Mouse (Mus musculus) C2C12 (cell line): ENCODE data around the gene Bnip2.

Experiments
- CEBPB ChIP-seq: IDR thresholded peaks from one replicate; pipeline ENCODE4 v1.6.1; 2011; ENCODE audit warnings: low read depth, mild to moderate bottlenecking, control low read depth, moderate library complexity
- CTCF ChIP-seq: IDR thresholded peaks from one replicate; pipeline ENCODE4 v1.5.1; 2011; ENCODE audit not compliant: control insufficient read depth, insufficient read depth, insufficient read length
- MAX ChIP-seq: IDR thresholded peaks from one replicate; pipeline ENCODE4 v1.6.1; 2011; ENCODE audit warnings: mild to moderate bottlenecking, control low read depth
- MYOD1 ChIP-seq: IDR thresholded peaks from one replicate; pipeline ENCODE4 v1.6.1; 2011; ENCODE audit warnings: low read depth; ENCODE audit not compliant: control insufficient read depth, insufficient read length
- USF1 ChIP-seq: IDR thresholded peaks from one replicate; pipeline ENCODE4 v1.6.1; 2011; ENCODE audit warnings: low read depth, mild to moderate bottlenecking, control low read depth, moderate library complexity

DNA sequence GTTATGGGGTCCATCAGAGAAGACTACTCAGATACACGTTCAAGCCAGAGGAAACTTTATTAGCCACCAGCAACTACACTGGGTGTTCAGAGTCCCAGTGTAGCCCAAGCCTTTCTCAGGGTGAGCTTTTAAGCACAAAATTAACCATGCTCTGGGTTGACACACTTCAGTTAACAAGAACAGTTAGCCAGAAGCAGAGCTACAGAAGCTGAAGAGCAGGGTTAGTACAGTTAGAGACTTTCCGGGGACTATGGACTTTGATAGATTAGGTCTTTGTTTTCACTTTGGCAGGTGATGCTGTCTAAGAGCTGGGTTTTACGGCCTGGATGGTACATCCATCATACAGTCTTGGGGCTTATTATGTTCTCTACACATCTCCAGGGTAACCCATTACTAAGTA is 63.5 kb downstream of the Bnip2 start:
- TF ChIP-seq MYOD1 (no peak), MAX (no peak), CTCF (no peak), CEBPB (no peak), USF1 (no peak)
